Mouse (Mus musculus): ENCODE results near the gene Hfe2. TPM values are rescaled to one million over a fixed set of nuclear protein-coding genes. Genes with fewer than 3 reads are reported as not detected.
"Not testable (repeated sequence)": the region's sequence is repeated elsewhere in the genome, so short reads cannot be mapped to it uniquely, and the experiment has no call there.

Hfe2 gene
- polyA plus RNA-seq (2016; fragmentation: Nextera tagmentation; extraction: Ambion mirVana) = 0.68 and 0.98 TPM in 2 replicates

DNA sequence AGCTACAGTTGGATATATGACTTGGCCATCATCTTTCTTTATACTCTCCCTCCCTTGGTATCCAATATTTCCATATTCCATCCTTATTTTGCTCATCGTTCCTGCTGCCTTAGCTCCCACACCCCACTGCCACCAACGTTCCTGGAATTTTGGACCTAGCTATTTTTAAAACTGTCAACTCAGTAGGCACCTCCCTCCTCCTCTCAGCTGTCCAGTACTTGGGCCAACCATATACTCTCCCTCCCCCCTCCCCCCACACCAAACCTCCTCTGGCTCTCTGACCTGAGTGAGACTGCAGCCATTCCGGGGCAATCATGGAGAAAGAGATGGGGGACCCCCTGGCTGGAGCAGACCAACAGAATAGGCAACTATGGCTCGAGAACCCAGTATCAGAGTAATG lies at the start of gene Hfe2:
TSS of gene Hfe2 (plus strand) at position 259 of the 400 bp plus-strand sequence.
- 43% methylated on average over 4 of the region's 4 CpGs for WGBS (ENCODE audit: insufficient replicate concordance)
- H3K9me3 ChIP-seq (replicated peaks) = no peaks in the 10 kb centered on the region
- no peak within 1 kb of the TSS for H3K27ac ChIP-seq
- peaks cover 9% of the 10 kb centered on the region for H3K4me1 ChIP-seq
- ATAC-seq = no peak
- H3K27me3 ChIP-seq (replicated peaks) = peaks cover 62% of the 10 kb centered on the region
- no peak within 1 kb of the TSS for H3K4me3 ChIP-seq
- no peak within 1 kb of the TSS for H3K9ac ChIP-seq
- H3K36me3 ChIP-seq = no peaks in the 10 kb centered on the region
- no peak within 1 kb of the TSS for H3K4me2 ChIP-seq

- Histone ChIP-seq H3K4me3 (no peak overlapping the region), H3K9me3 (replicated peaks) (no peaks in the 10 kb centered on the region), H3K9ac (no peak overlapping the region), H3K36me3 (no peaks in the 10 kb centered on the region), H3K4me2 (0 out of 2 replicates have a peak overlapping the region, but pooled peaks have one; percentile 14), H3K27me3 (replicated peaks) (peaks cover 65% of the 10 kb centered on the region), H3K27ac (no peak overlapping the region), H3K4me1 (peaks cover 16% of the 10 kb centered on the region)
- 43% methylated on average over 3 of the region's 3 CpGs for WGBS (ENCODE audit: insufficient replicate concordance)
- ATAC-seq = no peak
Observed at GRCm38 (mm10) chr3:96477084-96477483, 47.9 kb upstream of the Hfe2 start.

DNA sequence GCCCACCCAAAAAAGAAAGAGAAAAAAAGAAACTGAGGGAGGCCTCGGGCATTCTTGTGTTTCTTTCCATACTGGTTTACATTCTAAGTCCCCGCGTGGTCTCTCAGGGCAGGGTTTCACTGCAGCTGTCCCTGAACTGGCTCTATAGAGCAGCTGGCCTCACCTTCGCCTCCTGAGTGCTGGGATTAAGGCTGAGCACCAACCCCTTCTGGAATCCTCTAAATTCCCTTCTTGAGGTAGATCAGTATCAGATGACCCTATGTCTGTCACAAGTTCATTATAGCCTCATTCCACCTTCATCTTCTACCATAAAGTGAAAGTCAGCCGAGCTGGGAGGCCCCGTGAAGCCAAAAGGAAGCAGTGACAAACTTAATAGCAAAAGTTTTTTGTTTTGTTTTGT lies 47.4 kb upstream of the Hfe2 start:
- 69% methylated on average over 6 of the region's 6 CpGs for WGBS (ENCODE audit: insufficient replicate concordance)
- Histone ChIP-seq H3K4me3 (no peak overlapping the region), H3K9me3 (replicated peaks) (no peaks in the 10 kb centered on the region), H3K4me1 (peaks cover 16% of the 10 kb centered on the region), H3K36me3 (no peaks in the 10 kb centered on the region), H3K27me3 (replicated peaks) (peaks cover 60% of the 10 kb centered on the region), H3K9ac (no peak overlapping the region), H3K27ac (no peak overlapping the region), H3K4me2 (no peak overlapping the region)
- ATAC-seq = no peak

DNA sequence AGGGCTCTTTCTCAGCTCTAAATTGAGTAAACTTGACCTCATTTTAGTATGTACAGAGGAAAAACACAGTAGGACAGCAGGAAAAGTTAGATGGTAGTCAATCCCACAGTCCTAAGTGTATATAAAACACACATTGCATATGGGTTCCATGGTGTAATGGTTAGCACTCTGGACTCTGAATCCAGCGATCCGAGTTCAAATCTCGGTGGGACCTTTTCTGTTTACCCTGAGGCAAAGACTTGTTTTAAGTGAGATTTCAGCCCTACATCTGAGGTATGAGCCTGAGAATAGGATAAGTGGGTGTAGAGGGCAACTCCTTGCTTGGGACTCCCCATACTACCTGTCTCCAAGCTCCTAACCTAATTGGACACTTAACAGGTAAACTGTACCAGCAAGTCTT lies 45.7 kb upstream of the Hfe2 start:
- Histone ChIP-seq H3K9ac (no peak overlapping the region), H3K9me3 (replicated peaks) (no peaks in the 10 kb centered on the region), H3K4me2 (no peak overlapping the region), H3K36me3 (no peaks in the 10 kb centered on the region), H3K27ac (no peak overlapping the region), H3K27me3 (replicated peaks) (peaks cover 51% of the 10 kb centered on the region), H3K4me1 (peaks cover 16% of the 10 kb centered on the region), H3K4me3 (no peak overlapping the region)
- ATAC-seq = peak; percentile 83
- 19% methylated on average over 3 of the region's 3 CpGs for WGBS (ENCODE audit: insufficient replicate concordance)

DNA sequence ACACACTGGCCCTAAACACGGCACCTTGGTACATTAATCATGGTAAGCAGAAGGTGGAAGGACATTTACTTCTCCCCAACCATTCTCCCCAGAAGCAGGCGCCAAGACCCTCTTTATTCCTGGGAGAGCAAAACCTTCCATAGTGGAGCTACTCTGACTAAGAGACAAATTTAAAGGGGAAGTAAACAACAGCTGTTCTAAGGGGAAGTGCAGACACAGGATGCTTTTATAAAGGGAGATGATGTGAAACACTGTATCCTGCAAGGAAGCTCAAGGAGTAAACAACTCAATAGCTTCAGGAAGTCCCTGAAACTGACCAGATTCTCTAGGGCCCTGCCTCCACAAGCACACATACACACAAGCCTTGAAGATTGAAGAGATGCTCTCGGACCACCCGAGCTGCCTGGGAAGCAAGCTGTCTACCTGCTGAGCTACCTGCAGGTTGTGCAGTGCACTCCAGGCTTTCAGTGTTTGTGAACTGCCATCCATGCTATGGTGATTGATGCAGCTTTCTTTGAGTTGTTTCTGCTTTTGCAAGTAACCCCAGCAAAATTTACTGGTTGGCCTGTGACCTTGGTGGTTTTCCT lies 44.2 kb upstream of the Hfe2 start:
- H3K27me3 ChIP-seq (replicated peaks) = peaks cover 36% of the 10 kb centered on the region
- no peak overlapping the region for H3K4me3 ChIP-seq
- WGBS (ENCODE audit: insufficient replicate concordance) = 71% methylated on average over 4 of the region's 4 CpGs
- H3K9me3 ChIP-seq (replicated peaks) = no peaks in the 10 kb centered on the region
- H3K36me3 ChIP-seq = no peaks in the 10 kb centered on the region
- H3K27ac ChIP-seq = no peak overlapping the region
- peaks cover 20% of the 10 kb centered on the region for H3K4me1 ChIP-seq
- no peak for ATAC-seq
- no peak overlapping the region for H3K4me2 ChIP-seq
- H3K9ac ChIP-seq = no peak overlapping the region

DNA sequence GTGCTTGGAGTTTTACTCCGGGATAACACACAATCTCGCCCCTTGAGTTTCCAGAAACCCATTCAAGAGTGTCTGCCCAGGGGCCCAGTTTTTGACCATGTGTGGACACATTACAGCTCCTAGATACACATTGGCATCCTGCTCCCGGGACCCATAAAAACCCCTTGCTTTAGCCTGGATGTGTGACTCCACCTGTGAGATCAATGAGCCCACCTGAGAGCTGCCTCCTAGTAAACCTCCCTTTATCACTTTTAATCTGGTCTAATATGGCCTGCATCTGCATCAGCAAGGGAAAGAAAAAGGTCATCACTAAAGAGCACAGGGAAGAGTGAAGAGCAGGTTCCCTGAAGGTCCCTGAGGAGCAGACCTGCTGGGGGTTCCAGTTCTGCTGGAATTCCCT lies 43.1 kb upstream of the Hfe2 start:
- Histone ChIP-seq H3K27me3 (replicated peaks) (peaks cover 27% of the 10 kb centered on the region), H3K9ac (no peak overlapping the region), H3K4me3 (no peak overlapping the region), H3K4me1 (peaks cover 20% of the 10 kb centered on the region), H3K4me2 (no peak overlapping the region), H3K9me3 (replicated peaks) (no peaks in the 10 kb centered on the region), H3K27ac (no peak overlapping the region), H3K36me3 (no peaks in the 10 kb centered on the region)
- ATAC-seq = no peak
- 79% methylated on average over 3 of the region's 3 CpGs for WGBS (ENCODE audit: insufficient replicate concordance)

- ATAC-seq = no peak
- H3K4me1 ChIP-seq = peaks cover 19% of the 10 kb centered on the region
- no peaks in the 10 kb centered on the region for H3K9me3 ChIP-seq (replicated peaks)
- H3K27me3 ChIP-seq (replicated peaks) = peaks cover 21% of the 10 kb centered on the region
- 78% methylated on average over 13 of the region's 13 CpGs for whole genome bisulfite sequencing (ENCODE audit: insufficient replicate concordance)
- H3K4me2 ChIP-seq = no peak overlapping the region
- no peak overlapping the region for H3K4me3 ChIP-seq
- no peak overlapping the region for H3K27ac ChIP-seq
- no peak overlapping the region for H3K9ac ChIP-seq
- no peaks in the 10 kb centered on the region for H3K36me3 ChIP-seq
Observed at GRCm38 (mm10) chr3:96482451-96482850, 42.5 kb upstream of the Hfe2 start.

GRCm38 (mm10) chr3:96483044-96483443 lies 41.9 kb upstream of the Hfe2 start:
- not testable (repeated sequence) for H3K9ac ChIP-seq; H3K27ac ChIP-seq; ATAC-seq; H3K9me3 ChIP-seq (replicated peaks); H3K36me3 ChIP-seq; H3K4me3 ChIP-seq; H3K4me2 ChIP-seq
- H3K4me1 ChIP-seq = peaks cover 23% of the 10 kb centered on the region
- H3K27me3 ChIP-seq (replicated peaks) = peaks cover 15% of the 10 kb centered on the region
- 41% methylated on average over 7 of the region's 7 CpGs for WGBS (ENCODE audit: insufficient replicate concordance)

DNA sequence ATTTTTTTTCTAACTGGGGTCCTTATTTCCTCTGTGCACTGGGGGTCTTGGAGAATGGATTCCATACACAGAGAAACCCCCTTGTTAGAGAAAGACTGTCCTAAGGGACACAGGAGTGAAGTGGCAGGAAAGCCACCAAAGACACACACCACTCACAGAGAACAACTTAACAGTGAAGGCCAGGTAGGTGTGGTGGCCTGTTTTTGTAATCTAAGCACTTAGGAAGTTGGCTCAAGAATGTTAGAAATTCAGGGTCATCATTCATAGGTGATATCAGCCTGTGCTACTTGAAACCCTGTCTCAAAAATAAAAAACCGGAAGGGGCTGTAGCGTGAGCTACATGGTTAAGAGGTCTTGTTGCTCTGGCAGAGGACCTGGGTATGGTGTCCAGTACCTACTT lies 41.0 kb upstream of the Hfe2 start:
- Histone ChIP-seq H3K9ac (no peak overlapping the region), H3K36me3 (no peaks in the 10 kb centered on the region), H3K4me2 (no peak overlapping the region), H3K27me3 (replicated peaks) (peaks cover 11% of the 10 kb centered on the region; the same call in 1 of the 2 replicates), H3K27ac (no peak overlapping the region), H3K9me3 (replicated peaks) (no peaks in the 10 kb centered on the region), H3K4me3 (no peak overlapping the region), H3K4me1 (peaks cover 23% of the 10 kb centered on the region)
- ATAC-seq = no peak
- WGBS (ENCODE audit: insufficient replicate concordance) = 71% methylated on average over 2 of the region's 2 CpGs

- H3K4me1 ChIP-seq = peaks cover 23% of the 10 kb centered on the region
- H3K4me3 ChIP-seq = no peak overlapping the region
- no peaks in the 10 kb centered on the region for H3K36me3 ChIP-seq
- peaks cover 8% of the 10 kb centered on the region; the same call in 1 of the 2 replicates for H3K27me3 ChIP-seq (replicated peaks)
- no peak for ATAC-seq
- WGBS (ENCODE audit: insufficient replicate concordance) = 65% methylated on average over 4 of the region's 4 CpGs
- H3K9me3 ChIP-seq (replicated peaks) = no peaks in the 10 kb centered on the region
- H3K9ac ChIP-seq = peak overlapping the region; percentile 53
- peak overlapping the region; percentile 43 for H3K27ac ChIP-seq
- H3K4me2 ChIP-seq = peak overlapping the region; percentile 55
Observed at GRCm38 (mm10) chr3:96484921-96485320, 40.1 kb upstream of the Hfe2 start.

- ATAC-seq = no peak
- peak overlapping the region; percentile 43 for H3K27ac ChIP-seq
- H3K9ac ChIP-seq = peak overlapping the region; percentile 53
- H3K9me3 ChIP-seq (replicated peaks) = no peaks in the 10 kb centered on the region
- WGBS (ENCODE audit: insufficient replicate concordance) = 81% methylated on average over 2 of the region's 2 CpGs
- H3K4me1 ChIP-seq = peaks cover 23% of the 10 kb centered on the region
- peaks cover 8% of the 10 kb centered on the region; the same call in 1 of the 2 replicates for H3K27me3 ChIP-seq (replicated peaks)
- H3K36me3 ChIP-seq = no peaks in the 10 kb centered on the region
- peak overlapping the region; percentile 55 for H3K4me2 ChIP-seq
- H3K4me3 ChIP-seq = no peak overlapping the region
Observed at GRCm38 (mm10) chr3:96485361-96485760, 39.6 kb upstream of the Hfe2 start.

- not testable (repeated sequence) for H3K27ac ChIP-seq; H3K9ac ChIP-seq; H3K36me3 ChIP-seq; H3K4me3 ChIP-seq; H3K9me3 ChIP-seq (replicated peaks); H3K27me3 ChIP-seq (replicated peaks)
- peak; percentile 74 for ATAC-seq
- Histone ChIP-seq H3K4me1 (peaks cover 23% of the 10 kb centered on the region), H3K4me2 (0 out of 2 replicates have a peak overlapping the region, but pooled peaks have one; percentile 29)
- WGBS (ENCODE audit: insufficient replicate concordance) = 3% methylated on average over 4 of the region's 34 CpGs
Observed at GRCm38 (mm10) chr3:96486064-96486827, 38.7 kb upstream of the Hfe2 start.

Measured in liver, embryonic 12.5 days (tissue).